Mouse (Mus musculus) 416B (cell line): ENCODE measurements around the gene Pou5f1.
A peak's percentile ranks its signal among the peaks of the same experiment; 100 is the strongest.

Experiments used
- DNase-seq: peaks from one replicate; pipeline ENCODE4 v3.0.0; 2011; ENCODE audit warnings: low read depth

Pou5f1 gene

GRCm38 (mm10) chr17:35550143-35550494 lies 44.3 kb downstream of the Pou5f1 start:
- DNase-seq: no peak

DNA sequence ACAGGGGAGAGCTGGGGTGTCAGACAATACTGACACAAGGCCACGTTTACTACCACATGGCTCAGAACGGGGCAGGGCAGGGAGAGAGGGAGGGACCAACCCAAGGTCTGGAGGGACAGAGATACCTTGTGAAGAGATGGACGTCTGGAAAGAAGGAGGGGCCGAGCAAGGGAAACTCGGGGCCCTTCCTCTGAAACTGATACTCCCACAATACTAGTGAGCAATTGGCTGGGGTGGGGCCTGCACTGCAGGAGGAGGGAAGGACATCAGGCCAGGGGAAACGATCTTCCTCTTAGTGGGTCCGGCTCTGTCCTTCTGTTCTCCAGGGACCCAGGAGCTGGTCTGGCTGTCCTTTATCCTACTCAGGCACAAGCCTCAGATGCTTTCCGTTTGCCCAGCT lies 45.1 kb downstream of the Pou5f1 start:
- no peak for DNase-seq

DNA sequence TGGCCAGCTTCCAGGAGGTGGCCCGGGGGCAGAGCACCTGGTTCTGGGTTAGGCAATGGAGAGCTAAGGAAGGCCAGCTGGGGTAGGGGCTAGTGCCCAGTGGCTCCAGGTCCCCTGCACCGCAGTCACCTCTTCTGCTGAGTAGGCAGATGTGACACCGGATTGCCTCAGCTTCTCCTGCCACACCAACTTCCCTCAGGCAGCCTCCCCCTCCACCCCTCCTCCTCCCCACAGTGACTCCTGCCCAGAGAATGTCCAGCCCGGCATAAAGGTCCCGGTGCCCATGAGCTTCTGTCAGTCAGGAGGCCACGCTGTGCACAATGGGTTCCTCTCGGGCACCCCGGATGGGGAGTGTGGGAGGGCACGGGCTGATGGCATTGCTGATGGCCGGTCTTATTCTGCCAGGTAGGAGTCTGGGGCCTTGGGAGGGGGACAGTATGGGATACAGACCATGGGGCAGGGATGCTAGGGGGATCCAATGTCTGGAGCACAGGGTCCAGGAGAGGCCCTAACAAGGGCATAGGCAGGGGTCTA lies 46.1 kb downstream of the Pou5f1 start, which contains the start of gene Cdsn:
TSS of gene Cdsn (plus strand) at position 248 of the 534 bp plus-strand sequence.
- DNase-seq: no peak

- no peak for DNase-seq
Measured at GRCm38 (mm10) chr17:35554321-35554720, 48.5 kb downstream of the Pou5f1 start.

DNA sequence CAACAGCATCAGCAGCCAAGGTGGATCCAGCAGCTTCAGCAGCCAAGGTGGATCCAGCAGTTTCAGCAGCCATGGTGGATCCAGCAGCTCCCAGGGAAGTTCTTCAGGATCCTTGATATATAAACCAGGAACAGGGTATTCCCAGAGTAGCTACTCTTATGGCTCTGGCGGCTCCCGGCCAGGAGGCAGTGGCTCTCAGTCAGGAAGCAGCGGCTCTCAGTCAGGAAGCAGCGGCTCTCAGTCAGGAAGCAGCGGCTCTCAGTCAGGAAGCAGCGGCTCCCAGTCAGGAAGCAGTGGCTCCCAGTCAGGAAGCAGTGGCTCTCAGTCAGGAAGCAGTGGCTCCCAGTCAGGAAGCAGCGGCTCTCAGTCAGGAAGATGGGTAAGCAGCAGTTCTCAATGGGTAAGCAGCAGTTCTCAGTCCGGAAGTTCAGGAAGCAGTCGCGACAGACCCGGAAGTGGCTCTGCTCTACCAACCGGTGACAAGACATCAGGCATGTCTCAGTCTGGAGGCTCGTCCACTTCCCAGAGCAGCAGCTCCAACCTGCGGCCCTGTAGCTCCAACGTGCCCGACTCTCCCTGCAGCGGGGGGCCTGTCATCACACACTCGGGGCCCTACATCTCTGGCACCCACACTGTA lies 49.1 kb downstream of the Pou5f1 start:
- DNase-seq: no peak

DNA sequence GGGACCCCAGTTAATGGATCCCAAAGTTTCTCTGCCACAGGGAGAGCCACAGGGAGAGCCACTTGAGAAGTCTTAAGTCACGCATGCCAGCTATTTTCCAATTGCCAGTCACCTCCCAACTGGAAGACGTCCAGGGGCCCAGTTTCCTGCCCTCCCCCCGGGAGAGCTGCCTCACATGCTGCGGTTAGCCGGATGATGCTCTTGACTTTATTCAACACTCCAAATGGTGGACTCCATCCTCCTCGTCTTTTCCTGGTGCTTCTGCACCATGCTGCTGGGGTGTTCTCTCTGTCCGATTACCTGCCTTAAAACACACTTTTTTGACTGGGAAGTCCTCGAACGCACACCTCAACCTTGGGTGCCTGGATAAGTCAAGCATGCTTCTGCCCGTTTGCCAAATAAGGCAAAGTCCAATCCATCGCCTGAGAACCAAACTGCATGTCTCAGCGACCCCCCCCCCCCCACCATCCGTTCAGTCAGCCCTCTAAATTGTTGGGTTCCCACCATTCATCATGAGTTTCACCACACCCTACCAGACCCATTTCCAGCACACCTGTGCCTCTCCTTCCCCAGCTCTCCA lies 50.5 kb downstream of the Pou5f1 start:
- no peak for DNase-seq

DNA sequence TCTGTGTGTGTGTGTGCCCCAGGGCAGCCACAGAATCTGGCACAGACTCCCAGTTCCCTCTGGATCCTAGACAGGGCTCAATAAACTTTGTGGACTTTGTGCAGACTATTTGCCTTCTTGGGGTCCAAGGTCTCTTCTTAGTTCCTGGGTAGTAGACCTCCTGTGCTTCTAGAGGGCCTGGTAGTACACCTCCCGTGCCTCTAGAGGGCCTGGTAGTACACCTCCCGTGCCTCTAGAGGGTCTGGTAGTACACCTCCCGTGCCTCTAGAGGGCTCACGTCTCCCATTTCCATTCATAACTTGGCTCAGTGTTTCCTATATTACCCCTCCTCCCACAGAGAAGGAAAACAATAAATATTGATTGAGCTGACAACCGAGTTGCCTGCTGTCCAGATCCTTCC lies 51.0 kb downstream of the Pou5f1 start:
- DNase-seq: peak; percentile 57

DNA sequence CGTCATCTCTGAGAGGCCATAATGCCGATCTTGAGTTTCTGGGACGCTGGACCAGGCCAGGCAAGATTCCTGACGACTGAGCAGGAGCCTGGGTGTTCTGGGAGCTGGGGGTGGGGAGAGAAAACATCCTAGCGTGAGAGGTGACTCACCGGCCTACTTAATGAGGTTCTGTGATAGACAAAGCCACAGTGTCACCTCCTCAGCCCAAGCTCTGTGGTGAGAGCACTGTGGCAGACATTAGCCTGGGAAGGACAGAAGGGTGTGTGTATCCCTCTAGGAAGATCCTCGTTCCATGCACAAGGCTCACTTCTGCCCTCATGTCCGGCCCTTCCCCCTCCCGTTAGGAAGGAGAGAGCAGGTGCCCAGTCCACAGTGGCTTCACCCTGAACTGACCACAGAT lies 51.5 kb downstream of the Pou5f1 start:
- peak; percentile 30 for DNase-seq

DNA sequence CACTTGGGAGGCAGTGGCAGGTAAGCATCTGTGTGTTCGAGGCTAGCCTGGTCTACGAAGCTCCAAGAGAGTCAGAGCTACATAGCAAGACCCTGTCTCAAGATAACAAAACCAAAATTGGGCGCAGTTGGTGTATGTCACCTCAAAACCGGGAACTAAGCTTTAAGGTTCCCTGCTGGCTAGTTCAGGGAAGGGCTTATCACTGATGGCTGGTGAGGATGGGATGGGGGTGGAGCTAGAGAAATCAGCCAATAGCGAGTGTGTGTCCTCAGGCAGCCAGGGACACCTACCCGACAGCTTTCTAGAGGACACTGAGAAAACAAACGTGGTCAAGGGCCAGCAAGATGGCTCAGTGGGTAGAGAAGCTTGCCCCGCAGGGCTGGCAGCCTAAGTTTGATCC lies 52.4 kb downstream of the Pou5f1 start:
- no peak for DNase-seq
